Mouse (Mus musculus) T-cell, adult 2 months (primary cell): Measurements from ENCODE around the gene Olfr979.
"Not testable (repeated sequence)": the region's sequence is repeated elsewhere in the genome, so short reads cannot be mapped to it uniquely, and the experiment has no call there.

Source experiments
- DNase-seq: peaks from one replicate; pipeline ENCODE4 v3.0.0; 2022; ENCODE audit warnings: low spot score

Olfr979 gene

GRCm38 (mm10) chr9:40003365-40003764 is at the start of gene Olfr979:
Gene Olfr979 (minus strand): TSS chr9:40003465.
- DNase-seq, result no peak

- no peak for DNase-seq
These were observed 46.9 kb upstream of the Olfr979 start for GRCm38 (mm10) chr9:40050138-40050537.

- DNase-seq, result no peak
These were observed 17.9 kb upstream of the Olfr979 start, which contains the start of gene Olfr981 for GRCm38 (mm10) chr9:40021164-40021563. Gene Olfr981 (plus strand): TSS chr9:40021464.

- no peak for DNase-seq
These were observed 6.2 kb upstream of the Olfr979 start, which contains the start of gene Olfr980 for GRCm38 (mm10) chr9:40009482-40009881. Gene Olfr980 (minus strand): TSS chr9:40009582.

- no peak for DNase-seq
These were observed 11.5 kb downstream of the Olfr979 start, which contains the start of gene Olfr978 for GRCm38 (mm10) chr9:39991813-39992212. Gene Olfr978 (plus strand): TSS chr9:39992113.

- not testable (repeated sequence) for DNase-seq
These were observed 26.6 kb downstream of the Olfr979 start for GRCm38 (mm10) chr9:39976581-39977145.

- not testable (repeated sequence) for DNase-seq
These were observed 42.2 kb downstream of the Olfr979 start, which contains the start of gene Olfr976 for GRCm38 (mm10) chr9:39961033-39961432. Gene Olfr976 (minus strand): TSS chr9:39961133.

GRCm38 (mm10) chr9:39951946-39952345 is 51.3 kb downstream of the Olfr979 start, which contains the start of gene Olfr975:
Gene Olfr975 (minus strand): TSS chr9:39952046.
- DNase-seq, result no peak
